Mouse (Mus musculus) hindbrain, embryonic 15.5 days (tissue): ENCODE data around the gene Atg10. TPM values are rescaled to one million over a fixed set of nuclear protein-coding genes. Genes with fewer than 3 reads are reported as not detected.
"Not testable (repeated sequence)": the region's sequence is repeated elsewhere in the genome, so short reads cannot be mapped to it uniquely, and the experiment has no call there.

Experiments
- ATAC-seq: fragments of 200-750 bp; cut with Nextera tagmentation; 2 replicates; pipeline ENCODE4 v1.8.0; 2017; ENCODE audit warnings: low read depth, moderate number of reproducible peaks, moderate TSS enrichment; ENCODE audit not compliant: low FRiP score
- H3K27ac ChIP-seq: fragments of 300-500 bp; sonication (generic); replicated peaks from 2 replicates; pipeline ENCODE4 v1.5.1; 2015; ENCODE audit warnings: mild to moderate bottlenecking, inconsistent platforms
- H3K27me3 ChIP-seq: fragments of 300-500 bp; sonication (generic); 2 replicates; pipeline ENCODE4 v1.6.1; 2015; ENCODE audit warnings: control low read depth, inconsistent platforms
- H3K36me3 ChIP-seq: fragments of 300-500 bp; sonication (generic); 2 replicates; pipeline ENCODE4 v1.6.1; 2015; ENCODE audit warnings: control low read depth, inconsistent platforms
- H3K4me1 ChIP-seq: fragments of 300-500 bp; sonication (generic); replicated peaks from 2 replicates; pipeline ENCODE4 v1.6.1; 2015; ENCODE audit warnings: control low read depth, inconsistent platforms
- H3K4me2 ChIP-seq: fragments of 300-500 bp; sonication (generic); 2 replicates; pipeline ENCODE4 v1.6.1; 2015; ENCODE audit warnings: moderate library complexity, mild to moderate bottlenecking, inconsistent platforms
- H3K4me3 ChIP-seq: fragments of 300-500 bp; sonication (generic); 2 replicates; pipeline ENCODE4 v1.5.1; 2015; ENCODE audit warnings: mild to moderate bottlenecking, inconsistent platforms
- H3K9ac ChIP-seq: fragments of 300-500 bp; sonication (generic); 2 replicates; pipeline ENCODE4 v1.6.1; 2015; ENCODE audit warnings: inconsistent platforms
- H3K9me3 ChIP-seq: fragments of 300-500 bp; sonication (generic); 2 replicates; pipeline ENCODE4 v1.6.1; 2016; ENCODE audit warnings: control low read depth, inconsistent platforms
- WGBS: fragments of 180-500 bp; shearing (Covaris S2); methylation state at CpG from one replicate; pipeline ENCODE4 v1.1.7; 2015; 5-methylcytosine and 5-hydroxymethylcytosine counted together
- polyA plus RNA-seq: library from polyadenylated mRNA; unstranded; fragments of >200 nt; fragmentation: Nextera tagmentation; extraction: Ambion mirVana; gene quantifications from 2 replicates; pipeline ENCODE4 v1.2.1, GENCODE M21; 2015

The Atg10 gene
- polyA plus RNA-seq, 1 experiment from 2014 or later = 13.6 TPM

- 0 out of 2 replicates have a peak, but pooled peaks cover 4% of the 10 kb centered on the region for H3K4me1 ChIP-seq
- H3K9me3 ChIP-seq = no peaks in the 10 kb centered on the region
- H3K36me3 ChIP-seq = no peaks in the 10 kb centered on the region
- H3K27me3 ChIP-seq = no peaks in the 10 kb centered on the region
- H3K9ac ChIP-seq = no peak overlapping the region
- no peak for ATAC-seq
- H3K4me3 ChIP-seq = no peak overlapping the region
- H3K4me2 ChIP-seq = no peak overlapping the region
- WGBS = 69% methylated on average over 10 of the region's 10 CpGs
- no peak overlapping the region; the same call in 1 of the 2 replicates for H3K27ac ChIP-seq
These were observed 260.7 kb downstream of the Atg10 start for GRCm38 (mm10) chr13:90962836-90963760.

- no peak overlapping the region for H3K27ac ChIP-seq
- no peak for ATAC-seq
- H3K4me3 ChIP-seq = no peak overlapping the region
- H3K27me3 ChIP-seq = no peaks in the 10 kb centered on the region
- H3K4me2 ChIP-seq = no peak overlapping the region
- peaks cover 6% of the 10 kb centered on the region; the same call in 1 of the 2 replicates for H3K9me3 ChIP-seq
- WGBS = 54% methylated on average over 8 of the region's 8 CpGs
- H3K36me3 ChIP-seq = no peaks in the 10 kb centered on the region
- 0 out of 2 replicates have a peak, but pooled peaks cover 4% of the 10 kb centered on the region for H3K4me1 ChIP-seq
- no peak overlapping the region for H3K9ac ChIP-seq
These were observed 263.2 kb downstream of the Atg10 start for GRCm38 (mm10) chr13:90960591-90960990.

DNA sequence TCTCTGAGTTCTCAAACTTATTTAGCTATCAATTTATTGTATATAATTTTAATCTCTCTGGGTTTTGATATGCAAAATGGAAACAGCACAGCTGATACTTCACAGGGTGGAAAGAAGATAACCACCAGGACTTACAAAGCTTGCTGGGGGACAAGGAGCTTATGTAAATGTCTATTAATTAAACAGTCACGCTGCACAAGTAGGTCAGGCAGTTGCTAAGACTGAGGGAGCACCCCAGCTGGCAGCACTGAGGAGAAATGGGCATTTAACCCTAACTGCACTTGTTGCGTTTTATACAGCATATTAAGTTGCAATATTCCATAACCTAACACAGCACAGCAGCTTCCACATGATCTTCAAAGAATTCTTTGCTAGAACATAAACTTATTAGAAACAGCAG, 264.9 kb downstream of the Atg10 start:
- ATAC-seq = no peak
- Histone ChIP-seq H3K4me3 (no peak overlapping the region), H3K27me3 (no peaks in the 10 kb centered on the region), H3K9ac (no peak overlapping the region), H3K4me2 (no peak overlapping the region), H3K27ac (0 out of 2 replicates have a peak overlapping the region, but pooled peaks have one; percentile 1), H3K36me3 (no peaks in the 10 kb centered on the region), H3K9me3 (peaks cover 6% of the 10 kb centered on the region; the same call in 1 of the 2 replicates), H3K4me1 (0 out of 2 replicates have a peak, but pooled peaks cover 4% of the 10 kb centered on the region)
- 25% methylated on average over 2 of the region's 2 CpGs for WGBS

DNA sequence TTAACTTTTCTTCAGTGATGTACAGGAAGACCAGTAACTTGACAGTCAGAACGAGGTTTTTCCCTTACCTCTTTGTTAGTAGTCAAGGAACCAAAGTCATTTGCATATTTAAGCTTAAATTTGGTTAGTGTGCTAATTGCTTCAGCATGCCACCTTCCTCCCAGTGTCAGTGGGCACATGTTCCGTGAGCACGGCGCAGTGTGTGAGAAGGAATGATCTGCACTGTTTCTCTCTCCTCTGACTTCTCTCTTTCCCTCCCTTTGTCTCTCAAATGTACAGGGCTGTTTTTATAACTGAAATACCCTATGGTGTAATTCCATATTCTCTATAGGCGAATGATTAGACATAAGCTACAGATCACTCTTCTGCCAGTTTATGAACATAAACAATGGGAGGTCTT, 284.2 kb downstream of the Atg10 start:
- Histone ChIP-seq H3K9me3 (no peaks in the 10 kb centered on the region), H3K36me3 (no peaks in the 10 kb centered on the region), H3K4me2 (no peak overlapping the region), H3K4me1 (no peaks in the 10 kb centered on the region), H3K9ac (no peak overlapping the region), H3K27ac (no peak overlapping the region), H3K4me3 (no peak overlapping the region), H3K27me3 (no peaks in the 10 kb centered on the region)
- 82% methylated on average over 5 of the region's 5 CpGs for WGBS
- no peak for ATAC-seq

DNA sequence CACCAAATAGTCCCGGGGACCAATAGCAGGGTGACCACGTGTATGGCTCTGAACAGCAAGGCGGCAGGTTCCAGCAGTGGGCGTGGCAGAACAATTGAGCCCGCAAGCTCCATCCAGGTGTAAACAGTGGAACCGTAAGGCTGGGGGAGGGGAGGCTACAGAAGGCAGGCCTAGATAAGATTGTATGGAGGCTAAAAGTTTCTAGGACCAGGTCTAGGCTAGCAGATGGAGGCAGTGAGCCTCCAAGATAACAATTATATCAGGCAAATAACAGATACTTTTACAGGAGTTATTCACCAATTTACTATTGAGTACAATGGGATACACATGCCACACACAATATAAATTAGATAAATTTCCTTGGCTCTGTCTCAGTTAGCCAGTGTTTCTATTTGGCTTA, 284.6 kb downstream of the Atg10 start:
- H3K36me3 ChIP-seq = no peaks in the 10 kb centered on the region
- 66% methylated on average over 6 of the region's 6 CpGs for WGBS
- H3K27me3 ChIP-seq = no peaks in the 10 kb centered on the region
- H3K27ac ChIP-seq = no peak overlapping the region
- no peak overlapping the region for H3K9ac ChIP-seq
- H3K4me2 ChIP-seq = no peak overlapping the region
- no peak for ATAC-seq
- no peaks in the 10 kb centered on the region for H3K4me1 ChIP-seq
- no peaks in the 10 kb centered on the region for H3K9me3 ChIP-seq
- no peak overlapping the region for H3K4me3 ChIP-seq

DNA sequence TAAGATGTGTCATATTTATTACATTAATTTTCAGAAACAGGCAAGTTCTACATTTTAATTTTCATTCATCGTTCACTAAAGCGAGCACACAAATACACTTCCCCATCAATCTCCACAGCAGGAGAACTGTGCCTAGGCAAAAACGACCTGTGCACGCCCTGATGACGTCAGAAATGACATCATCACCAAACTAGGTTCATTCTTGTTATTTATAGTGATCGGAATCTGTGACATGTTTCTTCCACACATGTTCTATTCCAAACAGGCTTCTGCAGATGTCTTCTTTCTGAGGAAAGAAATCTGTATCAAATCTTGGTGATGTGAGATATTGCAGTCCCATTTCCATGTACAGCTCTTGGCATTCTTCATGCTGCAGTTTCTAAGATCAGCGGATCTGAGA, 287.9 kb downstream of the Atg10 start:
- no peaks in the 10 kb centered on the region for H3K27me3 ChIP-seq
- 87% methylated on average over 7 of the region's 7 CpGs for WGBS
- ATAC-seq = no peak
- no peak overlapping the region for H3K9ac ChIP-seq
- H3K36me3 ChIP-seq = no peaks in the 10 kb centered on the region
- H3K27ac ChIP-seq = no peak overlapping the region
- no peak overlapping the region for H3K4me3 ChIP-seq
- H3K4me2 ChIP-seq = no peak overlapping the region
- no peaks in the 10 kb centered on the region for H3K4me1 ChIP-seq
- H3K9me3 ChIP-seq = no peaks in the 10 kb centered on the region

DNA sequence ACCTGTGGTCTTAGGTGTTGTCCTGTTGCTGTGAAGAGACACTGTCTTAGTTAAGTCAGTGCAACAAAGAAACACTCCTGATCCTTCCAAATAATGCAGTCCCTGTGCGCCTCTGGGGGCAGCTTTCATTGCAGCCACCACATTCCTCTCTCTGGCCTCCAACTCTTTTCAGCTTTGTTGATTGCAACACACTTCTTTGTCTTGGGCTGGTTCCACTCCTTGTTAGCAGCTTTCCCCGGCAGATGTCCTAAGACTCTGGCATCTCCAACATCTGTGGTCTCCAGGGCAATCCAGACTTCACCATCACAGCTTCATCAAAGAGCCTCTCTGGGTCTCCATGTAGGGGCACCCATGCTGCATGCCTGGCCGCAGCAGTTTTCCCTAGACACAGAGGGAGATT, 290.5 kb downstream of the Atg10 start:
- WGBS = 58% methylated on average over 3 of the region's 3 CpGs
- H3K9me3 ChIP-seq = no peaks in the 10 kb centered on the region
- H3K27ac ChIP-seq = no peak overlapping the region
- no peak overlapping the region for H3K4me3 ChIP-seq
- no peak overlapping the region for H3K9ac ChIP-seq
- no peaks in the 10 kb centered on the region for H3K27me3 ChIP-seq
- no peaks in the 10 kb centered on the region for H3K4me1 ChIP-seq
- no peak for ATAC-seq
- H3K36me3 ChIP-seq = peaks cover 4% of the 10 kb centered on the region; the same call in 1 of the 2 replicates
- H3K4me2 ChIP-seq = no peak overlapping the region

GRCm38 (mm10) chr13:90929847-90930246, 293.9 kb downstream of the Atg10 start:
- Histone ChIP-seq H3K4me2 (no peak overlapping the region), H3K36me3 (peaks cover 28% of the 10 kb centered on the region), H3K27ac (no peak overlapping the region), H3K4me3 (no peak overlapping the region), H3K27me3 (no peaks in the 10 kb centered on the region), H3K9ac (no peak overlapping the region), H3K4me1 (no peaks in the 10 kb centered on the region), H3K9me3 (no peaks in the 10 kb centered on the region)
- WGBS = 22% methylated on average over 5 of the region's 5 CpGs
- peak; percentile 65; the same call in 1 of the 2 replicates for ATAC-seq

GRCm38 (mm10) chr13:90928266-90928665, 295.5 kb downstream of the Atg10 start:
- ATAC-seq, H3K4me3 ChIP-seq, H3K4me2 ChIP-seq, H3K4me1 ChIP-seq, H3K27me3 ChIP-seq, H3K9ac ChIP-seq, H3K27ac ChIP-seq, H3K9me3 ChIP-seq: not testable (repeated sequence)
- WGBS = 92% methylated on average over 10 of the region's 10 CpGs
- H3K36me3 ChIP-seq = peaks cover 30% of the 10 kb centered on the region

DNA sequence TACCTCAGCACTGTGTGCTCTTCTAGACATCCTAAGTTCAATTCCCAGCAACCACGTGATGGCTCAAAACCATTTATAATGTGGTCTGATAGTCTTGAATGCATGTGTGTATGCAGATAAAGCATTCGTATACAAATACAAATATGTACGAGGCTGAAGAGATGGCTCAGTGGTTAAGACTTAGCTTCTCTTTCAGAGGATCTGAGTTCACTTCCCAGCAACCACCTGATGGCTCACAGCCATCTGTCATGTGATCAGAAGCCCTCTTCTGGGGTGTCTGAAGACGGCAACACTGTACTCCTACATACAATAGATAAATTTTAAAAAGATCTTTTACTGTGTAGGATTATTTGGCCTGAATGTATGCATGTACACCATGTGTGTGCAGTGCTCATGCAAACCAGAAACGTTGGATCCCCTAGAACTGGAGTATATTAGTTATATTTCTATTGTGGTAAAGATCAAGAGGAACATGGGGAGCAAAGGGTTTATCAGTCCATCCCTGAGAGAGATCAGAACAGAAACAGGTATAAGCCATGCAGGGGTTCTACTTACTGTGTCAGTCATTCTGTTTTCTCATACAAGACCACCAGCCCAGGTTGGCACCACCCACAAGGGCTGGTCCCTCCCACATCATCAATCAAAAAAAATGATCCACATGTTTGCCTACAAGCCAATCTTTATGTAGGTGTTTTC, 296.7 kb downstream of the Atg10 start:
- Histone ChIP-seq H3K4me2 (no peak overlapping the region), H3K36me3 (peaks cover 30% of the 10 kb centered on the region), H3K27ac (no peak overlapping the region), H3K9ac (no peak overlapping the region), H3K4me3 (no peak overlapping the region), H3K9me3 (no peaks in the 10 kb centered on the region), H3K27me3 (no peaks in the 10 kb centered on the region), H3K4me1 (peaks cover 8% of the 10 kb centered on the region)
- no peak for ATAC-seq
- 78% methylated on average over 5 of the region's 5 CpGs for WGBS

- no peak for ATAC-seq
- H3K27me3 ChIP-seq = no peaks in the 10 kb centered on the region
- H3K4me1 ChIP-seq = peaks cover 8% of the 10 kb centered on the region
- H3K9ac ChIP-seq = no peak overlapping the region
- H3K9me3 ChIP-seq = no peaks in the 10 kb centered on the region
- peaks cover 30% of the 10 kb centered on the region for H3K36me3 ChIP-seq
- no peak overlapping the region for H3K4me2 ChIP-seq
- 87% methylated on average over 7 of the region's 7 CpGs for WGBS
- no peak overlapping the region for H3K27ac ChIP-seq
- no peak overlapping the region for H3K4me3 ChIP-seq
These were observed 297.5 kb downstream of the Atg10 start for GRCm38 (mm10) chr13:90926125-90926765.

- 91% methylated on average over 5 of the region's 5 CpGs for WGBS
- ATAC-seq = no peak
These were observed 298.6 kb downstream of the Atg10 start for GRCm38 (mm10) chr13:90925191-90925590.

More at GRCm38 (mm10) chr13:90925191-90925590, 298.6 kb downstream of the Atg10 start:
- Histone ChIP-seq H3K36me3 (peaks cover 30% of the 10 kb centered on the region), H3K9me3 (no peaks in the 10 kb centered on the region), H3K27me3 (no peaks in the 10 kb centered on the region), H3K4me2 (no peak overlapping the region), H3K4me1 (peaks cover 8% of the 10 kb centered on the region), H3K27ac (no peak overlapping the region), H3K9ac (no peak overlapping the region), H3K4me3 (no peak overlapping the region)
